Mouse (Mus musculus): ENCODE measurements around the gene Zbtb8os.

DNA sequence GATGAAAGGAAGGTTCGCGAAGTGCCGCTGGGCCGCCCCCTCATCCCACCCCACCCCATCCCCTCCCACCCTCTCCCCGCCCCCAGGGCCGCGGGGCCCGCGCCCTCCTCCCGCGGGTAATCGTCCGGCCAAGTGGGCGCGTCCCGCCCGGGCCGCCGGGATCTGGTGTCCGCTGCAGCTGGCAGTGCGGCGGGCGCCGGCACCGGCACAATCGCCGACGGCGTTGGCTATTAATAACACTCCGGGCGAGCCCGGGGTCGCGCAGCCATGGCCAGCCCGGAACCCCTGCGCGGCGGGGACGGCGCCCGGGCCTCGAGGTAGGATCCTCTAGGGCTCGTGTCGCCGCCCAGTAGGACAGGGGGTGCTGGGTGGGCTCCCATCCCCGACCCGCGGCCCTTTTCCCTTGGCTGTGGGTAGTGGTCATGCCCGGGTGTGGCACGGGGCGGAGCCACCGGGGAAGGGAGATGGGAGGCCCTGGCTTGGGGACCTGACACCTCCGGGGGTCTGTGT, 48.0 kb upstream of the Zbtb8os start, which contains the start of gene Sync:
- no peak for TF ChIP-seq CTCF (IDR thresholded peaks at IDR 0.05; ENCODE audit: low read depth)
- TF ChIP-seq EP300 (optimal IDR thresholded peaks at IDR 0.05) = no peak

Data from stomach, postnatal 0 days (tissue).